Mouse (Mus musculus) lung, postnatal 0 days (tissue): ENCODE measurements around the gene Dse.

ENCODE experiments used
- CTCF ChIP-seq: IDR thresholded peaks from 2 replicates; pipeline ENCODE4 v1.5.1; 2016; ENCODE audit warnings: antibody characterized with exemption, mild to moderate bottlenecking
- EP300 ChIP-seq: IDR thresholded peaks from 2 replicates; pipeline ENCODE4 v1.6.1; 2016; ENCODE audit warnings: antibody characterized with exemption, mild to moderate bottlenecking, control low read depth

GRCm38 (mm10) chr10:34233418-34233817, 25.9 kb upstream of the Dse start:
- TF ChIP-seq CTCF (no peak), EP300 (no peak)
